8 mouse cellular contexts compared by ENCODE assay signal in the genomic region with DNA sequence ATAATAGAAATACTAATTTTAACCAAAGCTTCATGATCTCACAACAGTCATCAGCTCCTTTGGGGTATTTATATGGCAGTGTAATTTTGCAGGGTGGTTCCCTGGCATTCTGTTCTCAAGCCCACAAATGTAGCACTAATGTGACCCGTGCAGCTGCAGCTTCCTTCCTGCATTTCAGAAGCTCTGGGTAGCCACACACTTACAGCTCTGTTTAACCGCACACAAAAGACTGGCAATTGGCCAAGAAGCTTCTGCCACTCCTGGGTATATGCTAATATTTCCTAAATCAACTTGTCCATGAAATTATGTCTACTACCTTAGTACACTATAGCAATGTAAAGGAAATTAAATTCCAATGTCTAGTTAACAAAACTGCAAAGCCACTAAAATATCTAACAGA. TPM values are rescaled to one million over a fixed set of nuclear protein-coding genes. Genes with fewer than 3 reads are reported as not detected.
DNase-seq lines count a peak whose midpoint lies in the region; ATAC-seq lines count a peak whose summit lies in the region.

No protein-coding gene starts in this region.

- 13% methylated on average over 2 of the region's 2 CpGs for WGBS in neural tube, embryonic 13.5 days

- ATAC-seq in neural tube, embryonic 13.5 days (ENCODE audit: low read depth), result peak; percentile 74
- ATAC-seq in inflammation-experienced regulatory T-cells, adult 6 months, result peak; percentile 60

- no peak overlapping the region for H3K4me3 ChIP-seq in neural tube, embryonic 13.5 days

- no peaks in the 10 kb centered on the region for H3K27me3 ChIP-seq in neural tube, embryonic 13.5 days

- peak overlapping the region; percentile 76 for H3K27ac ChIP-seq in neural tube, embryonic 13.5 days (replicated peaks)

- no peaks in the 10 kb centered on the region for H3K9me3 ChIP-seq in neural tube, embryonic 13.5 days

- H3K9ac ChIP-seq in neural tube, embryonic 13.5 days, result no peak overlapping the region

- H3K36me3 ChIP-seq in neural tube, embryonic 13.5 days, result no peaks in the 10 kb centered on the region

- peaks cover 20% of the 10 kb centered on the region for H3K4me1 ChIP-seq in neural tube, embryonic 13.5 days (replicated peaks)

- peak; percentile 33 for DNase-seq in adrenal gland, postnatal 14 days
- DNase-seq in adrenal gland, postnatal 4 days (ENCODE audit: low spot score in 2 of 2), result no peak
- no peak for DNase-seq in neural tube, embryonic 10.5 days (ENCODE audit: extremely low spot score, low spot score)
- DNase-seq in retina, postnatal 1 day, result peak; percentile 81
- DNase-seq in layer of hippocampus, postnatal 36 days, result no peak
- DNase-seq in cerebellum, adult 11-12 months, result no peak

- H3K4me2 ChIP-seq in neural tube, embryonic 13.5 days, result no peak overlapping the region

RNA-seq across cellular contexts. Expression of a gene that starts 32.6 kb away (rescaled TPM):
- 40.6 and 46.3 TPM in 2 replicates for total RNA-seq in adrenal gland, postnatal 14 days (2021)
- total RNA-seq in adrenal gland, postnatal 4 days (2021), result 10 to 100 TPM; 60.0 to 71.8 TPM
- 74.7 and 97.3 TPM in 2 replicates for polyA plus RNA-seq in neural tube, embryonic 13.5 days (2015; fragmentation: Nextera tagmentation; extraction: Ambion mirVana)
- 100 to 1,000 TPM in 1 of 3 experiments, 10 to 100 TPM in 2; 82.2 to 141 (median 98.8) TPM for polyA plus RNA-seq in inflammation-experienced regulatory T-cells, adult 6 months (2017; shearing (Covaris generic))
- 10 to 100 TPM; 31.8 to 41.9 TPM for total RNA-seq in layer of hippocampus, postnatal 36 days (2021)

RNA-seq across cellular contexts. Expression of a gene that starts 45.9 kb away (rescaled TPM):
- 0.52 and 1.5 TPM in 2 replicates for total RNA-seq in adrenal gland, postnatal 14 days (2021)
- under 1 TPM; 0.76 to 0.84 TPM for total RNA-seq in adrenal gland, postnatal 4 days (2021)
- 1.2 and 1.7 TPM in 2 replicates for polyA plus RNA-seq in neural tube, embryonic 13.5 days (2015; fragmentation: Nextera tagmentation; extraction: Ambion mirVana)
- polyA plus RNA-seq in inflammation-experienced regulatory T-cells, adult 6 months (2017; shearing (Covaris generic)), result 1 to 10 TPM; 2.1 to 3.2 (median 3.1) TPM
- under 1 TPM; 0.28 to 0.35 TPM for total RNA-seq in layer of hippocampus, postnatal 36 days (2021)

Comparison
In these comparisons a context has a peak if more than half of its experiments do, and no peak if none do; other contexts are left out.
1. DNase-seq: peak in adrenal gland, postnatal 14 days (single experiment) and retina, postnatal 1 day (single experiment); none in adrenal gland, postnatal 4 days (0 of 2), neural tube, embryonic 10.5 days (single experiment), layer of hippocampus, postnatal 36 days (0 of 2) and cerebellum, adult 11-12 months (single experiment).